9 mouse cellular contexts compared by ENCODE assay signal in the genomic region with DNA sequence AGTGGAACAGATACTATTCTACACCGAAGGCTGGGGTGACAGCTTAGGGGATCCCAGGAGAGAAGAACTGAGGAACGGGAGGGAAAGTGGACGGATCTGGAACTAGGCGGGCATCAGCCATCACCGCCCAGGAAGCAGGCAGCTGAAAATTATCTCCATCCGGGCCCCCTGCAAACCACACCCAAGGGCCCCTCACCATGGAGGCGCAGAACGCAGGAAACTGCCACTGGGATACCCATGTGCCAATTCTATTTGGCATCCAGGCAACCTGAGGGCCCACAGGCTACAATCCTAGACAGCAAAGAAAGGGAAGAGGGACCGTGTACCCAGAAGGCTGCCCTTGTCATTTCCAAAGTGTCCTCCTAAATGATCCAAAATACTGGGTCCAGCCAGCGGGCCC. TPM values are rescaled to one million over a fixed set of nuclear protein-coding genes. Genes with fewer than 3 reads are reported as not detected.
DNase-seq lines count a peak whose midpoint lies in the region; ATAC-seq and TF ChIP-seq lines count a peak whose summit lies in the region.
"Had no signal": no experiment of that assay in that cellular context is flagged by ENCODE, and none has a peak within 500 bp of the region (broad histone marks: within the 10 kb centered on the region; RNA-seq: fewer than 3 reads in every experiment).

No protein-coding gene starts in this region.

- no peak for DNase-seq in heart, postnatal 36 days
- peak; percentile 29 for DNase-seq in CH12.LX (ENCODE audit: extremely low read depth)
- no peak for DNase-seq in T-cell, adult 2 months (ENCODE audit: low spot score)
- DNase-seq in right cerebral cortex, postnatal 4 days = no peak
- DNase-seq: right cerebral cortex, adult 18-20 months had no signal

- dilution Hi-C loops in CH12.LX (cut with MboI; ENCODE audit: extremely low pct_ligation_motif_present, extremely low pct_unique_long_range_greater_than_20kb, low sequenced_read_pairs) = no loop called here

- TF ChIP-seq RAD21 in CH12.LX (IDR thresholded peaks at IDR 0.05; ENCODE audit: low read depth, low read length) = no peak

- peaks cover 59% of the 10 kb centered on the region for H3K79me2 ChIP-seq in CH12.LX (replicated peaks; ENCODE audit: control insufficient read depth, extremely low read depth, insufficient read depth, poor library complexity, severe bottlenecking)

- H3K9me3 ChIP-seq in heart, embryonic 14.5 days (ENCODE audit: control insufficient read depth, low read length) = no peaks in the 10 kb centered on the region
- H3K9me3 ChIP-seq in CH12.LX (replicated peaks; ENCODE audit: low read length) = no peaks in the 10 kb centered on the region
- H3K9me3 ChIP-seq in forebrain, embryonic 12.5 days = no peaks in the 10 kb centered on the region
- no peaks in the 10 kb centered on the region for H3K9me3 ChIP-seq in liver, embryonic 12.5 days (replicated peaks)

- no peak overlapping the region for H3K27ac ChIP-seq in heart, embryonic 14.5 days (replicated peaks in 1 of 2; ENCODE audit: control insufficient read depth in 1 of 2, insufficient read depth in 1 of 2, low read depth in 2 of 2, low read length in 2 of 2)
- H3K27ac ChIP-seq in CH12.LX (ENCODE audit: insufficient read depth, low read depth) = peak overlapping the region; percentile 95
- H3K27ac ChIP-seq in forebrain, embryonic 12.5 days = 0 out of 2 replicates have a peak overlapping the region, but pooled peaks have one; percentile 50
- H3K27ac ChIP-seq in liver, embryonic 12.5 days = peak overlapping the region; percentile 99

- 85% methylated on average over 10 of the region's 10 CpGs for WGBS in heart, embryonic 14.5 days
- whole genome bisulfite sequencing in forebrain, embryonic 12.5 days = 89% methylated on average over 10 of the region's 10 CpGs
- 14% methylated on average over 10 of the region's 10 CpGs for WGBS in liver, embryonic 12.5 days (ENCODE audit: insufficient replicate concordance)

- no peak for TF ChIP-seq POLR2A in CH12.LX (IDR thresholded peaks at IDR 0.05; ENCODE audit: low read depth, low read length)

- in situ Hi-C loops in CH12.LX (cut with MboI; ENCODE audit: low pct_ligation_motif_present, low pct_unique_long_range_greater_than_20kb, low sequenced_read_pairs) = no loop called here

- peaks cover 19% of the 10 kb centered on the region; the same call in 1 of the 2 replicates for H3K36me3 ChIP-seq in heart, embryonic 14.5 days (ENCODE audit: control insufficient read depth, insufficient read depth, low read length)
- peaks cover 16 to 53% of the 10 kb centered on the region in 2 experiments for H3K36me3 ChIP-seq in CH12.LX (replicated peaks in 1 of 2; ENCODE audit: control insufficient read depth in 1 of 2, insufficient read depth in 1 of 2, low read length in 1 of 2)
- peaks cover 12% of the 10 kb centered on the region for H3K36me3 ChIP-seq in forebrain, embryonic 12.5 days (replicated peaks)
- peaks cover 48% of the 10 kb centered on the region for H3K36me3 ChIP-seq in liver, embryonic 12.5 days

- no peak for ATAC-seq in heart, embryonic 14.5 days (ENCODE audit: insufficient number of reproducible peaks, insufficient read depth, low FRiP score, low read depth)
- no peak for ATAC-seq in forebrain, embryonic 12.5 days (ENCODE audit: low FRiP score)
- no peak for ATAC-seq in liver, embryonic 12.5 days
- ATAC-seq in granulocyte monocyte progenitor cell, adult 5-6 weeks (replicated peaks; ENCODE audit: poor library complexity, severe bottlenecking) = no peak

- H3K4me1 ChIP-seq in heart, embryonic 14.5 days (ENCODE audit: control insufficient read depth in 2 of 2, insufficient read depth in 2 of 2, low read length in 2 of 2) = peaks cover 30 to 60% of the 10 kb centered on the region in 2 experiments
- H3K4me1 ChIP-seq in CH12.LX (ENCODE audit: control insufficient read depth in 1 of 2, insufficient read depth in 2 of 2) = peaks cover 19 to 65% of the 10 kb centered on the region in 2 experiments
- H3K4me1 ChIP-seq in forebrain, embryonic 12.5 days = peaks cover 61% of the 10 kb centered on the region
- peaks cover 90% of the 10 kb centered on the region for H3K4me1 ChIP-seq in liver, embryonic 12.5 days

- peak overlapping the region; percentile 47 for H3K9ac ChIP-seq in heart, embryonic 14.5 days (ENCODE audit: low read length)
- peak overlapping the region; percentile 94 for H3K9ac ChIP-seq in CH12.LX (ENCODE audit: insufficient read depth, low read depth)
- peak overlapping the region; percentile 44; the same call in 1 of the 2 replicates for H3K9ac ChIP-seq in forebrain, embryonic 12.5 days
- H3K9ac ChIP-seq in liver, embryonic 12.5 days = peak overlapping the region; percentile 96

- peak overlapping the region; percentile 59 for H3K4me2 ChIP-seq in heart, embryonic 14.5 days (ENCODE audit: low read length)
- H3K4me2 ChIP-seq in CH12.LX (ENCODE audit: insufficient read depth, low read depth, poor library complexity, severe bottlenecking) = peak overlapping the region; percentile 89
- H3K4me2 ChIP-seq in forebrain, embryonic 12.5 days = peak overlapping the region; percentile 44
- peak overlapping the region; percentile 100 for H3K4me2 ChIP-seq in liver, embryonic 12.5 days

- 0 out of 4 replicates have a peak overlapping the region, but pooled peaks of 1 of the 2 experiments have one; percentile 11 for H3K4me3 ChIP-seq in heart, embryonic 14.5 days (ENCODE audit: control insufficient read depth in 1 of 2, insufficient read depth in 1 of 2, low read depth in 1 of 2, low read length in 2 of 2)
- H3K4me3 ChIP-seq in CH12.LX (replicated peaks in 1 of 3; ENCODE audit: low read depth in 2 of 3, low read length in 2 of 3, poor library complexity in 1 of 3) = peak overlapping the region; percentile 49 to 75 (median 60)
- no peak overlapping the region for H3K4me3 ChIP-seq in forebrain, embryonic 12.5 days (replicated peaks)
- peak overlapping the region; percentile 91 for H3K4me3 ChIP-seq in liver, embryonic 12.5 days

- intact Hi-C loops in heart, postnatal 36 days (cut with DNase I) = no loop called here

- H3K27me3 ChIP-seq in heart, embryonic 14.5 days (ENCODE audit: control insufficient read depth, insufficient read depth, low read length) = no peaks in the 10 kb centered on the region
- no peaks in the 10 kb centered on the region for H3K27me3 ChIP-seq in CH12.LX (replicated peaks)
- no peaks in the 10 kb centered on the region for H3K27me3 ChIP-seq in forebrain, embryonic 12.5 days
- no peaks in the 10 kb centered on the region for H3K27me3 ChIP-seq in liver, embryonic 12.5 days (replicated peaks)

- TF ChIP-seq EP300 in CH12.LX (IDR thresholded peaks at IDR 0.05; ENCODE audit: low read length) = no peak

- TF ChIP-seq CTCF in CH12.LX (conservative IDR thresholded peaks at IDR 0.05 in 1 of 2, IDR thresholded peaks at IDR 0.05 in 1 of 2; ENCODE audit: low read depth in 2 of 2, low read length in 2 of 2) = no peak

RNA-seq across cellular contexts. Expression of gene Klf16, which starts 6.7 kb away (rescaled TPM):
- polyA plus RNA-seq in heart, embryonic 14.5 days (2014; fragmentation: Nextera tagmentation; extraction: Ambion mirVana) = 3.5 and 5.0 TPM in 2 replicates
- total RNA-seq in heart, postnatal 36 days (2021) = 1 to 10 TPM; 3.6 to 4.5 TPM
- 84.8 and 94.0 TPM in 2 replicates for total RNA-seq in CH12.LX (2012; rRNA removed)
- 14.1 and 14.5 TPM in 2 replicates for total RNA-seq in CH12.LX (2014; rRNA removed)
- polyA plus RNA-seq in CH12.LX (2012; ENCODE audit: insufficient read length, low read depth) = 30.9 and 38.2 TPM in 2 replicates
- polyA plus RNA-seq in forebrain, embryonic 12.5 days (2016; fragmentation: Nextera tagmentation; extraction: Ambion mirVana) = 8.7 and 9.5 TPM in 2 replicates
- polyA plus RNA-seq in liver, embryonic 12.5 days (2016; fragmentation: Nextera tagmentation; extraction: Ambion mirVana) = 24.0 and 24.7 TPM in 2 replicates
- 9.3 and 10.1 TPM in 2 replicates for total RNA-seq in granulocyte monocyte progenitor cell, adult 5-6 weeks (2014; fragmentation: Nextera tagmentation)
- 2.8 and 6.8 TPM in 2 replicates for total RNA-seq in granulocyte monocyte progenitor cell, adult 5-6 weeks (2017)

RNA-seq across cellular contexts. Expression of gene Rexo1, which starts 9.1 kb away (rescaled TPM):
- 16.7 and 17.0 TPM in 2 replicates for polyA plus RNA-seq in heart, embryonic 14.5 days (2014; fragmentation: Nextera tagmentation; extraction: Ambion mirVana)
- 10 to 100 TPM; 12.3 to 13.7 TPM for total RNA-seq in heart, postnatal 36 days (2021)
- 16.5 and 17.7 TPM in 2 replicates for total RNA-seq in CH12.LX (2012; rRNA removed)
- total RNA-seq in CH12.LX (2014; rRNA removed) = 6.3 and 7.0 TPM in 2 replicates
- polyA plus RNA-seq in CH12.LX (2012; ENCODE audit: insufficient read length, low read depth) = 31.6 and 41.9 TPM in 2 replicates
- 31.0 and 36.0 TPM in 2 replicates for polyA plus RNA-seq in forebrain, embryonic 12.5 days (2016; fragmentation: Nextera tagmentation; extraction: Ambion mirVana)
- 23.2 and 23.9 TPM in 2 replicates for polyA plus RNA-seq in liver, embryonic 12.5 days (2016; fragmentation: Nextera tagmentation; extraction: Ambion mirVana)
- total RNA-seq in granulocyte monocyte progenitor cell, adult 5-6 weeks (2014; fragmentation: Nextera tagmentation) = 43.7 and 48.2 TPM in 2 replicates
- 17.5 and 28.8 TPM in 2 replicates for total RNA-seq in granulocyte monocyte progenitor cell, adult 5-6 weeks (2017)

RNA-seq across cellular contexts. Expression of gene Abhd17a, which starts 19.7 kb away (rescaled TPM):
- 119 and 141 TPM in 2 replicates for polyA plus RNA-seq in heart, embryonic 14.5 days (2014; fragmentation: Nextera tagmentation; extraction: Ambion mirVana)
- total RNA-seq in heart, postnatal 36 days (2021) = 10 to 100 TPM; 48.3 to 51.2 TPM
- total RNA-seq in CH12.LX (2012; rRNA removed) (49.1 and 52.8 TPM in 2 replicates), CH12.LX (2014; rRNA removed) (28.0 and 37.2 TPM in 2 replicates)
- 44.6 and 48.0 TPM in 2 replicates for polyA plus RNA-seq in CH12.LX (2012; ENCODE audit: insufficient read length, low read depth)
- 84.2 and 89.6 TPM in 2 replicates for polyA plus RNA-seq in forebrain, embryonic 12.5 days (2016; fragmentation: Nextera tagmentation; extraction: Ambion mirVana)
- 86.4 and 88.9 TPM in 2 replicates for polyA plus RNA-seq in liver, embryonic 12.5 days (2016; fragmentation: Nextera tagmentation; extraction: Ambion mirVana)
- total RNA-seq in granulocyte monocyte progenitor cell, adult 5-6 weeks (2014; fragmentation: Nextera tagmentation) = 27.7 and 36.2 TPM in 2 replicates
- 24.2 and 33.5 TPM in 2 replicates for total RNA-seq in granulocyte monocyte progenitor cell, adult 5-6 weeks (2017)

RNA-seq across cellular contexts. Expression of gene Atp8b3, which starts 31.5 kb away (rescaled TPM):
- polyA plus RNA-seq in heart, embryonic 14.5 days (2014; fragmentation: Nextera tagmentation; extraction: Ambion mirVana) = 0.08 and 0.09 TPM in 2 replicates
- total RNA-seq in heart, postnatal 36 days (2021) = not detected
- total RNA-seq in CH12.LX (2012; rRNA removed) = 0.08 and 0.21 TPM in 2 replicates
- 0.14 and 0.21 TPM in 2 replicates for total RNA-seq in CH12.LX (2014; rRNA removed)
- 0.11 and 0.27 TPM in 2 replicates for polyA plus RNA-seq in CH12.LX (2012; ENCODE audit: insufficient read length, low read depth)
- polyA plus RNA-seq in forebrain, embryonic 12.5 days (2016; fragmentation: Nextera tagmentation; extraction: Ambion mirVana) = 0.46 and 0.64 TPM in 2 replicates
- 0.02 and 0.08 TPM in 2 replicates for polyA plus RNA-seq in liver, embryonic 12.5 days (2016; fragmentation: Nextera tagmentation; extraction: Ambion mirVana)
- 0.64 TPM in 1 of 2 replicates, not detected in the other for total RNA-seq in granulocyte monocyte progenitor cell, adult 5-6 weeks (2014; fragmentation: Nextera tagmentation)
- not detected in 2 replicates for total RNA-seq in granulocyte monocyte progenitor cell, adult 5-6 weeks (2017)

RNA-seq across cellular contexts. Expression of gene Scamp4, which starts 32.3 kb away (rescaled TPM):
- 65.9 and 67.1 TPM in 2 replicates for polyA plus RNA-seq in heart, embryonic 14.5 days (2014; fragmentation: Nextera tagmentation; extraction: Ambion mirVana)
- total RNA-seq in heart, postnatal 36 days (2021) = 10 to 100 TPM; 19.7 to 22.1 TPM
- 33.2 and 33.9 TPM in 2 replicates for total RNA-seq in CH12.LX (2012; rRNA removed)
- total RNA-seq in CH12.LX (2014; rRNA removed) = 17.8 and 18.5 TPM in 2 replicates
- 81.2 and 89.9 TPM in 2 replicates for polyA plus RNA-seq in CH12.LX (2012; ENCODE audit: insufficient read length, low read depth)
- polyA plus RNA-seq in forebrain, embryonic 12.5 days (2016; fragmentation: Nextera tagmentation; extraction: Ambion mirVana) = 63.7 and 67.8 TPM in 2 replicates
- 63.3 and 65.2 TPM in 2 replicates for polyA plus RNA-seq in liver, embryonic 12.5 days (2016; fragmentation: Nextera tagmentation; extraction: Ambion mirVana)
- 40.5 and 72.3 TPM in 2 replicates for total RNA-seq in granulocyte monocyte progenitor cell, adult 5-6 weeks (2014; fragmentation: Nextera tagmentation)
- 10.7 and 11.4 TPM in 2 replicates for total RNA-seq in granulocyte monocyte progenitor cell, adult 5-6 weeks (2017)

Comparison
In these comparisons a context has a peak if more than half of its experiments do, and no peak if none do; other contexts are left out.
1. H3K27ac ChIP-seq: peak in CH12.LX (single experiment), forebrain, embryonic 12.5 days (single experiment) and liver, embryonic 12.5 days (single experiment); none in heart, embryonic 14.5 days (0 of 2).
2. H3K4me2 ChIP-seq: peak in every context shown above with its lines; median percentile 100 in liver, embryonic 12.5 days; 89 in CH12.LX; 59 in heart, embryonic 14.5 days; 44 in forebrain, embryonic 12.5 days.
3. H3K9ac ChIP-seq: peak in every context shown above with its lines; median percentile 96 in liver, embryonic 12.5 days; 94 in CH12.LX; 47 in heart, embryonic 14.5 days; 44 in forebrain, embryonic 12.5 days.